Mouse (Mus musculus) heart, postnatal 0 days (tissue): Measurements from ENCODE around the gene Tmbim6. TPM values are rescaled to one million over a fixed set of nuclear protein-coding genes. Genes with fewer than 3 reads are reported as not detected.
A peak's percentile ranks its signal among the peaks of the same experiment; 100 is the strongest.

Source experiments
- ATAC-seq: fragments of 200-750 bp; cut with Nextera tagmentation; 2 replicates; pipeline ENCODE4 v1.8.0; 2017; ENCODE audit warnings: low read depth, moderate number of reproducible peaks, moderate library complexity; ENCODE audit not compliant: insufficient read depth
- DNase-seq: peaks from one replicate; pipeline ENCODE4 v3.0.0-alpha.2; 2016; ENCODE audit warnings: low spot score
- H3K27ac ChIP-seq: fragments of 300-500 bp; sonication (generic); 2 replicates; pipeline ENCODE4 v1.5.1; 2014; ENCODE audit warnings: low read depth, mild to moderate bottlenecking
- H3K27me3 ChIP-seq: fragments of 300-500 bp; sonication (generic); 2 replicates; pipeline ENCODE4 v1.6.1; 2014; ENCODE audit warnings: low read length, mixed read lengths; ENCODE audit not compliant: control insufficient read depth, insufficient read depth
- H3K36me3 ChIP-seq: fragments of 300-500 bp; sonication (generic); replicated peaks from 2 replicates; pipeline ENCODE4 v1.6.1; 2014; ENCODE audit warnings: low read length, mixed read lengths; ENCODE audit not compliant: control insufficient read depth, insufficient read depth
- H3K4me1 ChIP-seq: fragments of 300-500 bp; sonication (generic); 2 replicates; pipeline ENCODE4 v1.6.1; 2014; ENCODE audit warnings: antibody characterized with exemption; ENCODE audit not compliant: control insufficient read depth, insufficient read depth
- H3K4me2 ChIP-seq: fragments of 300-500 bp; sonication (generic); 2 replicates; pipeline ENCODE4 v1.6.1; 2014; ENCODE audit warnings: low read depth, mild to moderate bottlenecking, low read length, moderate library complexity
- H3K4me3 ChIP-seq: fragments of 300-500 bp; sonication (generic); 2 replicates; pipeline ENCODE4 v1.5.1; 2014; ENCODE audit warnings: low read depth, low read length
- H3K9ac ChIP-seq: fragments of 300-500 bp; sonication (generic); replicated peaks from 2 replicates; pipeline ENCODE4 v1.6.1; 2014; ENCODE audit warnings: low read depth, low read length, mixed read lengths
- H3K9me3 ChIP-seq: fragments of 300-500 bp; sonication (generic); replicated peaks from 2 replicates; pipeline ENCODE4 v1.6.1; 2016; ENCODE audit warnings: low read length; ENCODE audit not compliant: control insufficient read depth
- CTCF ChIP-seq: IDR thresholded peaks from 2 replicates; pipeline ENCODE4 v1.5.1; 2016; ENCODE audit warnings: antibody characterized with exemption, control low read depth, low read depth
- EP300 ChIP-seq: IDR thresholded peaks from 2 replicates; pipeline ENCODE4 v1.6.1; 2016; ENCODE audit warnings: antibody characterized with exemption, low read depth
- WGBS: fragments of 180-500 bp; shearing (Covaris S2); extraction: QIAGEN DNeasy Blood & Tissue Kit; methylation state at CpG from one replicate; pipeline ENCODE4 v1.1.7; 2014; 5-methylcytosine and 5-hydroxymethylcytosine counted together
- polyA plus RNA-seq: library from polyadenylated mRNA; unstranded; fragments of >200 nt; fragmentation: Nextera tagmentation; extraction: Ambion mirVana; gene quantifications from 2 replicates; pipeline ENCODE4 v1.2.1, GENCODE M21; 2015
- total RNA-seq: library from RNA; depleted of rRNA; stranded (reverse); fragments of >200 nt; gene quantifications from 2 replicates; pipeline ENCODE4 v1.2.3, GENCODE M21; 2014; ENCODE audit warnings: low replicate concordance

Gene Tmbim6
- total and polyA plus RNA-seq, 2 experiments from 2014 or later: 188 to 190 TPM

- peaks cover 12% of the 10 kb centered on the region; the same call in 1 of the 2 replicates for H3K4me1 ChIP-seq
- TF ChIP-seq CTCF (no peak), EP300 (peak; percentile 13; the same call in 1 of the 2 replicates)
- WGBS: 21% methylated on average over 12 of the region's 12 CpGs
These were observed 27.9 kb downstream of the Tmbim6 start for GRCm38 (mm10) chr15:99420521-99421014.

GRCm38 (mm10) chr15:99421152-99421551 lies 28.5 kb downstream of the Tmbim6 start:
- H3K4me3 ChIP-seq: no peak overlapping the region
- ATAC-seq (peak; percentile 51; the same call in 1 of the 2 replicates), DNase-seq (peak; percentile 37)
- 65% methylated on average over 9 of the region's 9 CpGs for whole genome bisulfite sequencing
- H3K4me2 ChIP-seq: peak overlapping the region; percentile 38
- no peaks in the 10 kb centered on the region for H3K27me3 ChIP-seq
- TF ChIP-seq EP300 (no peak), CTCF (no peak)
- H3K4me1 ChIP-seq: peaks cover 12% of the 10 kb centered on the region; the same call in 1 of the 2 replicates
- no peak overlapping the region for H3K9ac ChIP-seq
- peak overlapping the region; percentile 91 for H3K27ac ChIP-seq
- peaks cover 28% of the 10 kb centered on the region for H3K36me3 ChIP-seq
- no peaks in the 10 kb centered on the region for H3K9me3 ChIP-seq

More at GRCm38 (mm10) chr15:99420521-99421014, 27.9 kb downstream of the Tmbim6 start:
- Histone ChIP-seq H3K27ac (peak overlapping the region; percentile 91), H3K9me3 (no peaks in the 10 kb centered on the region), H3K36me3 (peaks cover 23% of the 10 kb centered on the region), H3K4me2 (peak overlapping the region; percentile 38), H3K4me3 (no peak overlapping the region), H3K27me3 (no peaks in the 10 kb centered on the region), H3K9ac (no peak overlapping the region)
- DNase-seq (peak; percentile 83), ATAC-seq (peak; percentile 74)

- Histone ChIP-seq H3K4me1 (peaks cover 12% of the 10 kb centered on the region; the same call in 1 of the 2 replicates), H3K36me3 (peaks cover 33% of the 10 kb centered on the region), H3K9me3 (no peaks in the 10 kb centered on the region), H3K27me3 (no peaks in the 10 kb centered on the region), H3K4me2 (no peak overlapping the region), H3K4me3 (no peak overlapping the region), H3K27ac (peak overlapping the region; percentile 91), H3K9ac (no peak overlapping the region)
- WGBS: 68% methylated on average over 8 of the region's 8 CpGs
- no peak for ATAC-seq
- DNase-seq: no peak
- TF ChIP-seq CTCF: no peak
- no peak for TF ChIP-seq EP300
These were observed 29.0 kb downstream of the Tmbim6 start for GRCm38 (mm10) chr15:99421676-99422075.

GRCm38 (mm10) chr15:99422551-99422950 lies 29.9 kb downstream of the Tmbim6 start:
- no peak overlapping the region for H3K9ac ChIP-seq

GRCm38 (mm10) chr15:99423131-99423530 lies 30.4 kb downstream of the Tmbim6 start:
- H3K4me1 ChIP-seq: peaks cover 9% of the 10 kb centered on the region; the same call in 1 of the 2 replicates
- no peak overlapping the region for H3K27ac ChIP-seq
- H3K36me3 ChIP-seq: peaks cover 48% of the 10 kb centered on the region
- WGBS: 88% methylated on average over 10 of the region's 10 CpGs
- DNase-seq (no peak), ATAC-seq (no peak)
- no peak for TF ChIP-seq EP300
- TF ChIP-seq CTCF: no peak
- no peaks in the 10 kb centered on the region for H3K27me3 ChIP-seq
- H3K9ac ChIP-seq: no peak overlapping the region
- no peaks in the 10 kb centered on the region for H3K9me3 ChIP-seq
- no peak overlapping the region for H3K4me3 ChIP-seq
- H3K4me2 ChIP-seq: no peak overlapping the region

More at GRCm38 (mm10) chr15:99422551-99422950, 29.9 kb downstream of the Tmbim6 start:
- Histone ChIP-seq H3K9me3 (no peaks in the 10 kb centered on the region), H3K4me1 (peaks cover 12% of the 10 kb centered on the region; the same call in 1 of the 2 replicates), H3K4me3 (no peak overlapping the region), H3K36me3 (peaks cover 42% of the 10 kb centered on the region), H3K27me3 (no peaks in the 10 kb centered on the region), H3K27ac (no peak overlapping the region; the same call in 1 of the 2 replicates), H3K4me2 (no peak overlapping the region)
- ATAC-seq (no peak), DNase-seq (no peak)
- no peak for TF ChIP-seq CTCF
- no peak for TF ChIP-seq EP300
- WGBS: 93% methylated on average over 23 of the region's 23 CpGs
